Mouse (Mus musculus): Measurements from ENCODE around the gene Ush2a.

GRCm38 (mm10) chr1:188577376-188577775 is 315.6 kb downstream of the Ush2a start:
- TF ChIP-seq CTCF (conservative IDR thresholded peaks at IDR 0.05; ENCODE audit: insufficient read depth, insufficient read length, low read depth, low read length) = no peak
- no peak for TF ChIP-seq POLR2A (IDR thresholded peaks at IDR 0.05; ENCODE audit: low read depth, low read length)

Data from kidney, adult 2 months (tissue).